8 mouse cellular contexts compared by ENCODE assay signal in the genomic region with DNA sequence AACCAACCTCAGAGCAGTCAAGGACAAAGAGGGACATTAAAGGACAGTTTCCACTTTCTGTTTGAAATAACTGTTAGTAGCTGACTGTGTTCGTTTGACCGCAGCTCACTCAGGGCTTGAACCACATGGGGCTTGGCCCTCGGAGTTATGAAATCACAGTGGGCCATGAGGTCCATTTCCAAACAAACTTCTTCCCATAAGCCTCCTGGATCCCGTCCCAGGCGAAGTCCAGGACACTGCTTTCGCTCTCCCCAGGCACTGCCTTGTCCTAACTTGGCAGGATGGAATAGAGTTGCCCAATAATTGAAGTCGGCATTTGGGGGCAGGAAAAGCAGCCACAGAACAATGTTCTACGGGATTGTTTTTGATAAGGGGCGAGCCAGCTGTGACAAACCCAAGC.
DNase-seq lines count a peak whose midpoint lies in the region; ATAC-seq and TF ChIP-seq lines count a peak whose summit lies in the region.

No protein-coding gene starts in this region.

- peak; percentile 1 for DNase-seq in cerebellum, adult 9-10 months
- DNase-seq in 416B (ENCODE audit: low read depth): peak; percentile 24
- DNase-seq in gastrocnemius, adult 8-10 months (ENCODE audit: low spot score in 2 of 2): peak; percentile 43 to 72
- DNase-seq in liver, postnatal 0 days: peak; percentile 61
- no peak for DNase-seq in forebrain, embryonic 10.5 days (ENCODE audit: extremely low spot score, low spot score)
- no peak for DNase-seq in midbrain, embryonic 10.5 days (ENCODE audit: low spot score)
- no peak for DNase-seq in right cerebral cortex, postnatal 36 days (ENCODE audit: low spot score in 2 of 2)

- H3K9me3 ChIP-seq in liver, postnatal 0 days (ENCODE audit: low read length): no peaks in the 10 kb centered on the region
- no peaks in the 10 kb centered on the region for H3K9me3 ChIP-seq in forebrain, embryonic 10.5 days
- no peaks in the 10 kb centered on the region for H3K9me3 ChIP-seq in midbrain, embryonic 10.5 days (replicated peaks)

- H3K9ac ChIP-seq in liver, postnatal 0 days (replicated peaks): no peak overlapping the region

- H3K27ac ChIP-seq in liver, postnatal 0 days (ENCODE audit: low read depth): peak overlapping the region; percentile 64
- no peak overlapping the region for H3K27ac ChIP-seq in forebrain, embryonic 10.5 days
- H3K27ac ChIP-seq in midbrain, embryonic 10.5 days (replicated peaks): no peak overlapping the region

- no peak overlapping the region for H3K4me3 ChIP-seq in liver, postnatal 0 days (ENCODE audit: low read depth, low read length)
- H3K4me3 ChIP-seq in forebrain, embryonic 10.5 days: no peak overlapping the region
- no peak overlapping the region for H3K4me3 ChIP-seq in midbrain, embryonic 10.5 days

- H3K27me3 ChIP-seq in liver, postnatal 0 days (ENCODE audit: insufficient read depth, low read length): no peaks in the 10 kb centered on the region
- no peaks in the 10 kb centered on the region for H3K27me3 ChIP-seq in forebrain, embryonic 10.5 days (ENCODE audit: poor library complexity, severe bottlenecking)
- no peaks in the 10 kb centered on the region for H3K27me3 ChIP-seq in midbrain, embryonic 10.5 days (ENCODE audit: low read depth, poor library complexity, severe bottlenecking)

- WGBS in liver, postnatal 0 days (ENCODE audit: insufficient replicate concordance): 50% methylated on average over 9 of the region's 9 CpGs
- WGBS in forebrain, embryonic 10.5 days: 91% methylated on average over 9 of the region's 9 CpGs
- 80% methylated on average over 9 of the region's 9 CpGs for WGBS in midbrain, embryonic 10.5 days

- no peak overlapping the region for H3K4me2 ChIP-seq in liver, postnatal 0 days (ENCODE audit: low read depth, low read length)

- no peak for TF ChIP-seq CTCF in liver, postnatal 0 days (IDR thresholded peaks at IDR 0.05; ENCODE audit: low read depth)

- no peak for ATAC-seq in cerebellum, adult (ENCODE audit: insufficient number of reproducible peaks, low FRiP score, low TSS enrichment)
- peak; percentile 98 for ATAC-seq in liver, postnatal 0 days

- no peaks in the 10 kb centered on the region for H3K36me3 ChIP-seq in liver, postnatal 0 days (replicated peaks; ENCODE audit: insufficient read depth, low read length)
- no peaks in the 10 kb centered on the region for H3K36me3 ChIP-seq in forebrain, embryonic 10.5 days (replicated peaks)
- H3K36me3 ChIP-seq in midbrain, embryonic 10.5 days: no peaks in the 10 kb centered on the region

- H3K4me1 ChIP-seq in liver, postnatal 0 days (ENCODE audit: insufficient read depth): peaks cover 4% of the 10 kb centered on the region; the same call in 1 of the 2 replicates
- H3K4me1 ChIP-seq in forebrain, embryonic 10.5 days: no peaks in the 10 kb centered on the region; the same call in 1 of the 2 replicates
- no peaks in the 10 kb centered on the region for H3K4me1 ChIP-seq in midbrain, embryonic 10.5 days

- no peak; the same call in 1 of the 2 replicates for TF ChIP-seq EP300 in liver, postnatal 0 days (IDR thresholded peaks at IDR 0.05; ENCODE audit: low read depth)

Comparison
In these comparisons a context has a peak if more than half of its experiments do, and no peak if none do; other contexts are left out.
1. DNase-seq: peak in cerebellum, adult 9-10 months (single experiment), 416B (single experiment), gastrocnemius, adult 8-10 months (2 of 2) and liver, postnatal 0 days (single experiment); none in forebrain, embryonic 10.5 days (single experiment), midbrain, embryonic 10.5 days (single experiment) and right cerebral cortex, postnatal 36 days (0 of 2).